Mouse (Mus musculus): ENCODE measurements at regions not wholly inside any gene's neighbourhood (a gene's known extent, or its start where the extent isn't known, plus 50 kb on each side); places are given as distances from the start of the nearest gene placed in this dataset.

GRCm38 (mm10) chr9:25374161-25374560 lies 107.2 kb upstream of the Eepd1 start:
- no peak for DNase-seq
- intact Hi-C loops (cut with DNase I): no loop called here

GRCm38 (mm10) chr9:25376209-25376608 lies 105.1 kb upstream of the Eepd1 start:
- no peak for DNase-seq
- intact Hi-C loops (cut with DNase I): loop anchor here (5.0 kb wide), 1 partner anchor 216 kb away; no protein-coding TSS in a partner anchor

- peak; percentile 41 to 42 for DNase-seq
- intact Hi-C loops (cut with DNase I): loop anchor here (5.0 kb wide), 1 partner anchor 214 kb away; no protein-coding TSS in a partner anchor
Observed at GRCm38 (mm10) chr9:25377771-25378747, 103.3 kb upstream of the Eepd1 start.

- no peak for DNase-seq
- intact Hi-C loops (cut with DNase I): no loop called here
Observed at GRCm38 (mm10) chr9:25385333-25385732, 96.0 kb upstream of the Eepd1 start.

- intact Hi-C loops (cut with DNase I): no loop called here
- no peak for DNase-seq
Observed at GRCm38 (mm10) chr9:25387876-25388650, 93.3 kb upstream of the Eepd1 start.

- intact Hi-C loops (cut with DNase I): no loop called here
- no peak for DNase-seq
Observed at GRCm38 (mm10) chr9:25389351-25389750, 92.0 kb upstream of the Eepd1 start.

GRCm38 (mm10) chr9:25400647-25401335 lies 80.6 kb upstream of the Eepd1 start:
- intact Hi-C loops (cut with DNase I): no loop called here
- DNase-seq: peak; percentile 14 to 24

- no peak for DNase-seq
- intact Hi-C loops (cut with DNase I): no loop called here
Observed at GRCm38 (mm10) chr9:25405848-25406247, 75.5 kb upstream of the Eepd1 start.

- intact Hi-C loops (cut with DNase I): no loop called here
Observed at GRCm38 (mm10) chr9:25408518-25408917, 72.8 kb upstream of the Eepd1 start.

GRCm38 (mm10) chr9:25409729-25410128 lies 71.6 kb upstream of the Eepd1 start:
- DNase-seq: no peak
- intact Hi-C loops (cut with DNase I): no loop called here

More at GRCm38 (mm10) chr9:25408518-25408917, 72.8 kb upstream of the Eepd1 start:
- DNase-seq: no peak

GRCm38 (mm10) chr9:25413873-25414272 lies 67.5 kb upstream of the Eepd1 start:
- intact Hi-C loops (cut with DNase I): no loop called here
- DNase-seq: no peak

GRCm38 (mm10) chr9:25414315-25414714 lies 67.0 kb upstream of the Eepd1 start:
- intact Hi-C loops (cut with DNase I): no loop called here
- no peak for DNase-seq

- intact Hi-C loops (cut with DNase I): no loop called here
- DNase-seq: no peak
Observed at GRCm38 (mm10) chr9:25426941-25427340, 54.4 kb upstream of the Eepd1 start.

- no peak for DNase-seq
- intact Hi-C loops (cut with DNase I): no loop called here
Observed at GRCm38 (mm10) chr9:25429450-25430213, 51.7 kb upstream of the Eepd1 start.
